Comparison of ENCODE assay signal across 8 mouse cellular contexts in the genomic region with DNA sequence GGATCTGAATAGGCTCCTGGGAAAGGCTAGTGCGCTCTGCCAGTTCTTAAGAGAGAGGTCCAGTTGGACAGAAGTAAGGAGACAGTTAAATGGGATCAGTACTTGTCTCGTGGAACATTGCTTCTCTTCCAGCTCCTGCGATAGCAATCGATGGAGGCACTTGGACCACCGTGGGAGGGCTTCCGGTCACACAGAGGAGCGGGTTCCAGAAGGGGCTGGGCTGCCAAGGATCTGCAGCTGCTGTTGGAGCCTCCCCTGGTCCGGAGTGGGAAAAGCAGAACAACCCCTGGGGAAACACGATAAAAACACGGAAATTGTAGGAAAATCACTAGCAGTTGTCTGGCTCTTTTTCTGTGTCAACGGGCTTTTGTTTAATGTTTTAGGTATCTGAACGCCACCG.
DNase-seq lines count a peak whose midpoint lies in the region; ATAC-seq and TF ChIP-seq lines count a peak whose summit lies in the region.

No protein-coding gene starts in this region.

- H3K4me3 ChIP-seq in hindbrain, embryonic 16.5 days (ENCODE audit: low read length), result peak overlapping the region; percentile 26; the same call in 1 of the 2 replicates
- H3K4me3 ChIP-seq in limb, embryonic 10.5 days, result peak overlapping the region; percentile 30
- no peak overlapping the region for H3K4me3 ChIP-seq in myocyte

- H3K79me2 ChIP-seq in myocyte (ENCODE audit: control insufficient read depth, insufficient read depth), result no peaks in the 10 kb centered on the region

- H3K27ac ChIP-seq in hindbrain, embryonic 16.5 days (ENCODE audit: low read depth, low read length), result no peak overlapping the region
- H3K27ac ChIP-seq in limb, embryonic 10.5 days, result peak overlapping the region; percentile 81

- H3K9ac ChIP-seq in hindbrain, embryonic 16.5 days (ENCODE audit: low read depth, low read length), result no peak overlapping the region; the same call in 1 of the 2 replicates

- ATAC-seq in hindbrain, embryonic 16.5 days, result peak; percentile 75

- H3K4me2 ChIP-seq in hindbrain, embryonic 16.5 days (ENCODE audit: low read length), result peak overlapping the region; percentile 45
- H3K4me2 ChIP-seq in myocyte (ENCODE audit: low read depth), result peak overlapping the region; percentile 26

- no peaks in the 10 kb centered on the region for H3K9me3 ChIP-seq in hindbrain, embryonic 16.5 days (ENCODE audit: control insufficient read depth, low read length)
- no peaks in the 10 kb centered on the region for H3K9me3 ChIP-seq in limb, embryonic 10.5 days (replicated peaks)

- WGBS in hindbrain, embryonic 16.5 days, result 32% methylated on average over 13 of the region's 13 CpGs
- WGBS in limb, embryonic 10.5 days, result 39% methylated on average over 13 of the region's 13 CpGs

- intact Hi-C loops in gastrocnemius, postnatal 14 days (cut with DNase I; ENCODE audit: low total_unique reads), result no loop called here

- H3K4me1 ChIP-seq in hindbrain, embryonic 16.5 days (ENCODE audit: control insufficient read depth, insufficient read depth, low read depth, low read length), result peaks cover 4% of the 10 kb centered on the region
- peaks cover 50% of the 10 kb centered on the region for H3K4me1 ChIP-seq in limb, embryonic 10.5 days

- peak; percentile 5 to 40 for DNase-seq in adrenal gland, adult 18-20 months (ENCODE audit: low spot score in 2 of 2)
- DNase-seq in cerebellum, adult 9-11 months, result peak; percentile 7
- DNase-seq in gastrocnemius, postnatal 14 days, result peak; percentile 89
- peak; percentile 71 for DNase-seq in limb, embryonic 10.5 days (ENCODE audit: low spot score)
- no peak for DNase-seq in thymus, postnatal 0 days (ENCODE audit: low spot score)
- DNase-seq in spleen, postnatal 4 days (ENCODE audit: low spot score in 2 of 2), result no peak

- TF ChIP-seq POLR2A in myocyte (IDR thresholded peaks at IDR 0.05; ENCODE audit: insufficient read length, low read depth), result no peak

- no peaks in the 10 kb centered on the region for H3K36me3 ChIP-seq in hindbrain, embryonic 16.5 days (ENCODE audit: control insufficient read depth, insufficient read depth, low read length)
- no peaks in the 10 kb centered on the region for H3K36me3 ChIP-seq in limb, embryonic 10.5 days
- H3K36me3 ChIP-seq in myocyte (ENCODE audit: control insufficient read depth, insufficient read depth), result no peaks in the 10 kb centered on the region

- no peak overlapping the region for H3ac ChIP-seq in myocyte (ENCODE audit: control insufficient read depth, insufficient read length)

- no peaks in the 10 kb centered on the region for H3K27me3 ChIP-seq in hindbrain, embryonic 16.5 days (replicated peaks; ENCODE audit: control insufficient read depth, insufficient read depth, low read length)
- H3K27me3 ChIP-seq in limb, embryonic 10.5 days (ENCODE audit: low read depth, poor library complexity, severe bottlenecking), result no peaks in the 10 kb centered on the region
- no peaks in the 10 kb centered on the region for H3K27me3 ChIP-seq in myocyte (ENCODE audit: control insufficient read depth, insufficient read depth, insufficient read length)

TF ChIP-seq in myocyte, 11 proteins besides CTCF, POLR2A, EP300 and RAD21:
- TF ChIP-seq SRF (IDR thresholded peaks at IDR 0.05; ENCODE audit: control insufficient read depth, insufficient read length, low read depth) (no peak), MYOG (IDR thresholded peaks at IDR 0.05; ENCODE audit: control insufficient read depth in 1 of 3, insufficient read depth in 1 of 3, insufficient read length in 2 of 3, low read depth in 2 of 3) (peak in 1 of 3 experiments; percentile 30)
TF ChIP-seq in myocyte: peak in this region for 1.

Comparison
In these comparisons a context has a peak if more than half of its experiments do, and no peak if none do; other contexts are left out.
1. DNase-seq: peak in adrenal gland, adult 18-20 months (2 of 2), cerebellum, adult 9-11 months (single experiment), gastrocnemius, postnatal 14 days (single experiment) and limb, embryonic 10.5 days (single experiment); none in thymus, postnatal 0 days (single experiment) and spleen, postnatal 4 days (0 of 2).